Mouse (Mus musculus): ENCODE measurements around the gene Nppc. TPM values are rescaled to one million over a fixed set of nuclear protein-coding genes. Genes with fewer than 3 reads are reported as not detected.

The Nppc gene
- polyA plus RNA-seq, 1 experiment from 2014 or later = 3.7 TPM

GRCm38 (mm10) chr1:86633840-86634750, 36.3 kb downstream of the Nppc start:
- Histone ChIP-seq H3K36me3 (ENCODE audit: control insufficient read depth, insufficient read depth) (no peaks in the 10 kb centered on the region), H3K4me1 (replicated peaks; ENCODE audit: control insufficient read depth, insufficient read depth, low read length) (0 out of 2 replicates have a peak, but pooled peaks cover 4% of the 10 kb centered on the region), H3K4me2 (ENCODE audit: low read length) (peak overlapping the region; percentile 43), H3K4me3 (replicated peaks; ENCODE audit: low read length) (peak overlapping the region; percentile 14; the same call in 1 of the 2 replicates), H3K27me3 (replicated peaks; ENCODE audit: control insufficient read depth, insufficient read depth, low read length) (no peaks in the 10 kb centered on the region), H3K9ac (replicated peaks; ENCODE audit: low read depth, low read length) (no peak overlapping the region), H3K27ac (ENCODE audit: low read length) (peak overlapping the region; percentile 37), H3K9me3 (ENCODE audit: control insufficient read depth, low read length) (no peaks in the 10 kb centered on the region)
- WGBS = 48% methylated on average over 7 of the region's 7 CpGs
- ATAC-seq = peak; percentile 62

GRCm38 (mm10) chr1:86633434-86633833, 36.9 kb downstream of the Nppc start:
- 41% methylated on average over 3 of the region's 3 CpGs for WGBS
- Histone ChIP-seq H3K27me3 (replicated peaks; ENCODE audit: control insufficient read depth, insufficient read depth, low read length) (no peaks in the 10 kb centered on the region), H3K4me1 (replicated peaks; ENCODE audit: control insufficient read depth, insufficient read depth, low read length) (0 out of 2 replicates have a peak, but pooled peaks cover 4% of the 10 kb centered on the region), H3K36me3 (ENCODE audit: control insufficient read depth, insufficient read depth) (no peaks in the 10 kb centered on the region), H3K4me3 (replicated peaks; ENCODE audit: low read length) (no peak overlapping the region), H3K4me2 (ENCODE audit: low read length) (no peak overlapping the region), H3K9me3 (ENCODE audit: control insufficient read depth, low read length) (no peaks in the 10 kb centered on the region), H3K27ac (ENCODE audit: low read length) (0 out of 2 replicates have a peak overlapping the region, but pooled peaks have one; percentile 53), H3K9ac (replicated peaks; ENCODE audit: low read depth, low read length) (no peak overlapping the region)
- ATAC-seq = no peak; the same call in 1 of the 2 replicates

GRCm38 (mm10) chr1:86632732-86633380, 37.5 kb downstream of the Nppc start:
- Histone ChIP-seq H3K4me1 (replicated peaks; ENCODE audit: control insufficient read depth, insufficient read depth, low read length) (0 out of 2 replicates have a peak, but pooled peaks cover 4% of the 10 kb centered on the region), H3K36me3 (ENCODE audit: control insufficient read depth, insufficient read depth) (no peaks in the 10 kb centered on the region), H3K4me2 (ENCODE audit: low read length) (no peak overlapping the region), H3K27ac (ENCODE audit: low read length) (no peak overlapping the region), H3K4me3 (replicated peaks; ENCODE audit: low read length) (no peak overlapping the region), H3K27me3 (replicated peaks; ENCODE audit: control insufficient read depth, insufficient read depth, low read length) (no peaks in the 10 kb centered on the region), H3K9ac (replicated peaks; ENCODE audit: low read depth, low read length) (no peak overlapping the region), H3K9me3 (ENCODE audit: control insufficient read depth, low read length) (no peaks in the 10 kb centered on the region)
- no peak for ATAC-seq
- 74% methylated on average over 6 of the region's 6 CpGs for WGBS

- H3K9me3 ChIP-seq (ENCODE audit: control insufficient read depth, low read length) = no peaks in the 10 kb centered on the region
- 85% methylated on average over 4 of the region's 4 CpGs for WGBS
- H3K4me3 ChIP-seq (replicated peaks; ENCODE audit: low read length) = no peak overlapping the region
- H3K4me2 ChIP-seq (ENCODE audit: low read length) = no peak overlapping the region
- 0 out of 2 replicates have a peak, but pooled peaks cover 4% of the 10 kb centered on the region for H3K4me1 ChIP-seq (replicated peaks; ENCODE audit: control insufficient read depth, insufficient read depth, low read length)
- no peaks in the 10 kb centered on the region for H3K36me3 ChIP-seq (ENCODE audit: control insufficient read depth, insufficient read depth)
- no peak overlapping the region for H3K9ac ChIP-seq (replicated peaks; ENCODE audit: low read depth, low read length)
- no peak overlapping the region for H3K27ac ChIP-seq (ENCODE audit: low read length)
- ATAC-seq = no peak
- H3K27me3 ChIP-seq (replicated peaks; ENCODE audit: control insufficient read depth, insufficient read depth, low read length) = no peaks in the 10 kb centered on the region
These were observed 39.8 kb downstream of the Nppc start for GRCm38 (mm10) chr1:86630527-86630926.

- H3K4me1 ChIP-seq (replicated peaks; ENCODE audit: control insufficient read depth, insufficient read depth, low read length) = 0 out of 2 replicates have a peak, but pooled peaks cover 4% of the 10 kb centered on the region
- no peak for ATAC-seq
These were observed 40.4 kb downstream of the Nppc start for GRCm38 (mm10) chr1:86629936-86630335.

GRCm38 (mm10) chr1:86628270-86628669, 42.1 kb downstream of the Nppc start:
- Histone ChIP-seq H3K36me3 (ENCODE audit: control insufficient read depth, insufficient read depth) (no peaks in the 10 kb centered on the region), H3K9me3 (ENCODE audit: control insufficient read depth, low read length) (no peaks in the 10 kb centered on the region), H3K27me3 (replicated peaks; ENCODE audit: control insufficient read depth, insufficient read depth, low read length) (no peaks in the 10 kb centered on the region), H3K4me2 (ENCODE audit: low read length) (no peak overlapping the region), H3K27ac (ENCODE audit: low read length) (no peak overlapping the region), H3K4me3 (replicated peaks; ENCODE audit: low read length) (no peak overlapping the region), H3K4me1 (replicated peaks; ENCODE audit: control insufficient read depth, insufficient read depth, low read length) (no peaks in the 10 kb centered on the region), H3K9ac (replicated peaks; ENCODE audit: low read depth, low read length) (no peak overlapping the region)
- 81% methylated on average over 3 of the region's 3 CpGs for WGBS
- no peak for ATAC-seq

More at GRCm38 (mm10) chr1:86629936-86630335, 40.4 kb downstream of the Nppc start:
- H3K27ac ChIP-seq (ENCODE audit: low read length) = no peak overlapping the region
- H3K27me3 ChIP-seq (replicated peaks; ENCODE audit: control insufficient read depth, insufficient read depth, low read length) = no peaks in the 10 kb centered on the region
- H3K36me3 ChIP-seq (ENCODE audit: control insufficient read depth, insufficient read depth) = no peaks in the 10 kb centered on the region
- H3K4me2 ChIP-seq (ENCODE audit: low read length) = no peak overlapping the region
- no peaks in the 10 kb centered on the region for H3K9me3 ChIP-seq (ENCODE audit: control insufficient read depth, low read length)
- no peak overlapping the region for H3K9ac ChIP-seq (replicated peaks; ENCODE audit: low read depth, low read length)
- 34% methylated on average over 4 of the region's 4 CpGs for WGBS
- H3K4me3 ChIP-seq (replicated peaks; ENCODE audit: low read length) = no peak overlapping the region

GRCm38 (mm10) chr1:86623001-86624000, 47.1 kb downstream of the Nppc start:
- no peaks in the 10 kb centered on the region for H3K27me3 ChIP-seq (replicated peaks; ENCODE audit: control insufficient read depth, insufficient read depth, low read length)
- H3K36me3 ChIP-seq (ENCODE audit: control insufficient read depth, insufficient read depth) = no peaks in the 10 kb centered on the region
- no peak overlapping the region for H3K4me3 ChIP-seq (replicated peaks; ENCODE audit: low read length)
- no peak overlapping the region for H3K27ac ChIP-seq (ENCODE audit: low read length)
- no peaks in the 10 kb centered on the region for H3K4me1 ChIP-seq (replicated peaks; ENCODE audit: control insufficient read depth, insufficient read depth, low read length)
- no peak overlapping the region for H3K9ac ChIP-seq (replicated peaks; ENCODE audit: low read depth, low read length)
- ATAC-seq = no peak
- H3K9me3 ChIP-seq (ENCODE audit: control insufficient read depth, low read length) = no peaks in the 10 kb centered on the region
- 72% methylated on average over 16 of the region's 16 CpGs for WGBS
- no peak overlapping the region for H3K4me2 ChIP-seq (ENCODE audit: low read length)

- no peaks in the 10 kb centered on the region for H3K27me3 ChIP-seq (replicated peaks; ENCODE audit: control insufficient read depth, insufficient read depth, low read length)
- no peak overlapping the region for H3K4me2 ChIP-seq (ENCODE audit: low read length)
- no peaks in the 10 kb centered on the region for H3K4me1 ChIP-seq (replicated peaks; ENCODE audit: control insufficient read depth, insufficient read depth, low read length)
- H3K4me3 ChIP-seq (replicated peaks; ENCODE audit: low read length) = no peak overlapping the region
- H3K9me3 ChIP-seq (ENCODE audit: control insufficient read depth, low read length) = no peaks in the 10 kb centered on the region
- no peak for ATAC-seq
- H3K36me3 ChIP-seq (ENCODE audit: control insufficient read depth, insufficient read depth) = no peaks in the 10 kb centered on the region
- H3K9ac ChIP-seq (replicated peaks; ENCODE audit: low read depth, low read length) = no peak overlapping the region
- 73% methylated on average over 2 of the region's 2 CpGs for WGBS
- H3K27ac ChIP-seq (ENCODE audit: low read length) = no peak overlapping the region
These were observed 48.1 kb downstream of the Nppc start for GRCm38 (mm10) chr1:86622296-86622695.
